Mouse (Mus musculus) right cerebral cortex, adult 18-20 months (tissue): Measurements from ENCODE around the gene Gm11042.

Experiments used
- DNase-seq: peaks from one replicate; pipeline ENCODE4 v3.0.0; 2022; ENCODE audit warnings: mixed read lengths

Gm11042 gene

GRCm38 (mm10) chr12:74316344-74316973 is at the start of gene Gm11042:
Gene Gm11042 (minus strand): TSS chr12:74316394.
- no peak for DNase-seq

GRCm38 (mm10) chr12:74364477-74364876 is 48.3 kb upstream of the Gm11042 start:
- DNase-seq = no peak

- peak; percentile 20 for DNase-seq
Measured at GRCm38 (mm10) chr12:74363076-74363475, 46.9 kb upstream of the Gm11042 start.

- no peak for DNase-seq
Measured at GRCm38 (mm10) chr12:74362453-74362852, 46.3 kb upstream of the Gm11042 start.

GRCm38 (mm10) chr12:74359791-74360190 is 43.6 kb upstream of the Gm11042 start:
- DNase-seq = no peak

GRCm38 (mm10) chr12:74357806-74358205 is 41.6 kb upstream of the Gm11042 start:
- no peak for DNase-seq

- no peak for DNase-seq
Measured at GRCm38 (mm10) chr12:74342720-74343119, 26.5 kb upstream of the Gm11042 start.

- no peak for DNase-seq
Measured at GRCm38 (mm10) chr12:74340070-74340469, 23.9 kb upstream of the Gm11042 start.

- DNase-seq = no peak
Measured at GRCm38 (mm10) chr12:74333706-74334105, 17.5 kb upstream of the Gm11042 start.

- peak; percentile 81 for DNase-seq
Measured at GRCm38 (mm10) chr12:74333016-74333415, 16.8 kb upstream of the Gm11042 start.

GRCm38 (mm10) chr12:74329759-74330158 is 13.6 kb upstream of the Gm11042 start:
- peak; percentile 43 for DNase-seq

- DNase-seq = peak; percentile 37
Measured at GRCm38 (mm10) chr12:74326644-74327043, 10.4 kb upstream of the Gm11042 start.

- no peak for DNase-seq
Measured at GRCm38 (mm10) chr12:74321981-74322380, 5.8 kb upstream of the Gm11042 start.

GRCm38 (mm10) chr12:74320318-74320717 is 4.1 kb upstream of the Gm11042 start:
- DNase-seq = peak; percentile 48

GRCm38 (mm10) chr12:74316989-74317759 is 980 bp upstream of the Gm11042 start:
- peak; percentile 88 for DNase-seq

GRCm38 (mm10) chr12:74315221-74315620 is 973 bp downstream of the Gm11042 start:
- no peak for DNase-seq

- no peak for DNase-seq
Measured at GRCm38 (mm10) chr12:74312611-74313010, 3.6 kb downstream of the Gm11042 start.

- DNase-seq = peak; percentile 48
Measured at GRCm38 (mm10) chr12:74303418-74304294, 12.5 kb downstream of the Gm11042 start.

GRCm38 (mm10) chr12:74301559-74301958 is 14.6 kb downstream of the Gm11042 start:
- no peak for DNase-seq

GRCm38 (mm10) chr12:74296374-74296773 is 19.8 kb downstream of the Gm11042 start:
- no peak for DNase-seq

GRCm38 (mm10) chr12:74293624-74294023 is 22.6 kb downstream of the Gm11042 start:
- DNase-seq = peak; percentile 66

- peak; percentile 49 for DNase-seq
Measured at GRCm38 (mm10) chr12:74290983-74291382, 25.2 kb downstream of the Gm11042 start.

GRCm38 (mm10) chr12:74284685-74285054 is 31.5 kb downstream of the Gm11042 start:
- DNase-seq = peak; percentile 68
